Mouse (Mus musculus) bone marrow macrophage, adult 2 months (primary cell): ENCODE data around the gene Rpl7a. TPM values are rescaled to one million over a fixed set of nuclear protein-coding genes. Genes with fewer than 3 reads are reported as not detected.

Source experiments
- H3K27ac ChIP-seq: 2 replicates; pipeline ENCODE4 v1.5.1; 2012; ENCODE audit warnings: low read depth, low read length; ENCODE audit not compliant: insufficient read depth
- H3K4me1 ChIP-seq: 2 replicates; pipeline ENCODE4 v1.6.1; 2012; ENCODE audit warnings: low read length; ENCODE audit not compliant: control insufficient read depth, insufficient read depth
- H3K4me3 ChIP-seq: 2 replicates; pipeline ENCODE4 v1.5.1; 2012; ENCODE audit warnings: mild to moderate bottlenecking, low read length, moderate library complexity; ENCODE audit not compliant: insufficient read depth
- CTCF ChIP-seq: IDR thresholded peaks from 2 replicates; pipeline ENCODE4 v1.5.1; 2012; ENCODE audit warnings: low read depth, mild to moderate bottlenecking, low read length, moderate library complexity
- POLR2A ChIP-seq: IDR thresholded peaks from 2 replicates; pipeline ENCODE4 v1.6.1; 2012; ENCODE audit warnings: mild to moderate bottlenecking, low read depth, low read length, borderline replicate concordance
- polyA plus RNA-seq: library from polyadenylated mRNA; stranded (reverse); fragments of >200 nt; gene quantifications from 2 replicates; pipeline ENCODE4 v1.2.4, GENCODE M21; 2012; ENCODE audit not compliant: missing spikeins, insufficient read depth, insufficient read length

Gene Rpl7a
- polyA plus RNA-seq, 1 experiment = 400 TPM

GRCm38 (mm10) chr2:26952866-26953265 lies 42.3 kb downstream of the Rpl7a start:
- Histone ChIP-seq H3K4me3 (no peak overlapping the region), H3K27ac (no peak overlapping the region), H3K4me1 (peaks cover 14% of the 10 kb centered on the region)
- no peak for TF ChIP-seq POLR2A
- TF ChIP-seq CTCF = no peak

- TF ChIP-seq CTCF (no peak), POLR2A (no peak)
- no peak overlapping the region for H3K4me3 ChIP-seq
- H3K4me1 ChIP-seq = peaks cover 14% of the 10 kb centered on the region
- H3K27ac ChIP-seq = peak overlapping the region; percentile 37
These were observed 44.3 kb downstream of the Rpl7a start for GRCm38 (mm10) chr2:26954735-26955395.

- no peak for TF ChIP-seq CTCF
- no peak for TF ChIP-seq POLR2A
- Histone ChIP-seq H3K4me3 (no peak overlapping the region), H3K4me1 (peaks cover 21% of the 10 kb centered on the region), H3K27ac (no peak overlapping the region)
These were observed 46.4 kb downstream of the Rpl7a start for GRCm38 (mm10) chr2:26956811-26957487.

- no peak overlapping the region for H3K4me3 ChIP-seq
- peaks cover 24% of the 10 kb centered on the region for H3K4me1 ChIP-seq
- no peak for TF ChIP-seq CTCF
- no peak for TF ChIP-seq POLR2A
- H3K27ac ChIP-seq = no peak overlapping the region
These were observed 46.9 kb downstream of the Rpl7a start for GRCm38 (mm10) chr2:26957488-26957859.

GRCm38 (mm10) chr2:26960756-26961155 lies 50.2 kb downstream of the Rpl7a start:
- Histone ChIP-seq H3K4me3 (no peak overlapping the region), H3K27ac (no peak overlapping the region), H3K4me1 (peaks cover 22% of the 10 kb centered on the region)
- TF ChIP-seq CTCF (peak; percentile 33; the same call in 1 of the 2 replicates), POLR2A (no peak)

Other genes starting within 250 kb of the Rpl7a start
- gene Lcn4, start 239.5 kb upstream of the Rpl7a start, polyA plus RNA-seq = not detected in 2 replicates
- not detected in 2 replicates for gene Abo, start 45.8 kb upstream of the Rpl7a start, polyA plus RNA-seq
- gene Surf6, start 7.9 kb upstream of the Rpl7a start, polyA plus RNA-seq = 30.9 and 32.0 TPM in 2 replicates
- gene Med22, start 87 bp upstream of the Rpl7a start, polyA plus RNA-seq = 46.0 and 53.0 TPM in 2 replicates
- 38.4 and 46.6 TPM in 2 replicates for gene Surf2, start 5.6 kb downstream of the Rpl7a start, polyA plus RNA-seq
- 91.1 and 97.9 TPM in 2 replicates for gene Surf1, start 5.8 kb downstream of the Rpl7a start, polyA plus RNA-seq
- gene Surf4, start 23.2 kb downstream of the Rpl7a start, polyA plus RNA-seq = 144 and 151 TPM in 2 replicates
- gene Stkld1, start 23.3 kb downstream of the Rpl7a start, polyA plus RNA-seq = 2.5 TPM in 2 replicates
- 57.9 and 62.1 TPM in 2 replicates for gene Rexo4, start 53.6 kb downstream of the Rpl7a start, polyA plus RNA-seq
- 0.16 TPM in 1 of 2 replicates, not detected in the other for gene Adamts13, start 62.7 kb downstream of the Rpl7a start, polyA plus RNA-seq
- 20.1 and 24.2 TPM in 2 replicates for gene Cacfd1, start 99.2 kb downstream of the Rpl7a start, polyA plus RNA-seq
- gene Slc2a6, start 117.2 kb downstream of the Rpl7a start, polyA plus RNA-seq = 24.5 and 26.9 TPM in 2 replicates
- gene Mymk, start 161.4 kb downstream of the Rpl7a start, polyA plus RNA-seq = not detected in 2 replicates
- not detected in 2 replicates for gene Adamtsl2, start 168.6 kb downstream of the Rpl7a start, polyA plus RNA-seq
- gene Fam163b, start 231.7 kb downstream of the Rpl7a start, polyA plus RNA-seq = not detected in 2 replicates